Mouse (Mus musculus) myocyte (in vitro differentiated cells): ENCODE results near the gene Dcakd.
A peak's percentile ranks its signal among the peaks of the same experiment; 100 is the strongest.

Experiments
- CEBPB ChIP-seq: IDR thresholded peaks from 2 replicates; pipeline ENCODE4 v1.6.1; 2011; ENCODE audit warnings: mild to moderate bottlenecking, moderate library complexity; ENCODE audit not compliant: poor library complexity, insufficient read depth, severe bottlenecking
- E2F4 ChIP-seq: IDR thresholded peaks from one replicate; pipeline ENCODE4 v1.6.1; 2011; ENCODE audit warnings: mild to moderate bottlenecking, control low read depth, moderate library complexity; ENCODE audit not compliant: insufficient read depth
- MAX ChIP-seq: IDR thresholded peaks from one replicate; pipeline ENCODE4 v1.6.1; 2011; ENCODE audit warnings: low read depth, mild to moderate bottlenecking, control low read depth
- MYOD1 ChIP-seq, 3 experiments: IDR thresholded peaks; one replicate each; pipeline ENCODE4 v1.6.1; 2011; ENCODE audit warnings: control low read depth in 2 of 3, low read depth in 2 of 3, mild to moderate bottlenecking in 2 of 3, moderate library complexity in 1 of 3; ENCODE audit not compliant: insufficient read length in 2 of 3, control insufficient read depth in 1 of 3
- MYOG ChIP-seq, 3 experiments: IDR thresholded peaks; one replicate each; pipeline ENCODE4 v1.6.1; 2011; ENCODE audit warnings: control low read depth in 2 of 3, low read depth in 2 of 3, mild to moderate bottlenecking in 2 of 3; ENCODE audit not compliant: insufficient read length in 2 of 3, control insufficient read depth in 1 of 3, insufficient read depth in 1 of 3
- POLR2A ChIP-seq: IDR thresholded peaks from one replicate; pipeline ENCODE4 v1.6.1; 2011; ENCODE audit warnings: low read depth, mild to moderate bottlenecking, control low read depth, moderate library complexity; ENCODE audit not compliant: insufficient read length
- POLR2AphosphoS2 ChIP-seq: IDR thresholded peaks from one replicate; pipeline ENCODE4 v1.6.1; 2011; ENCODE audit warnings: low read depth, control low read depth; ENCODE audit not compliant: insufficient read length
- REST ChIP-seq: IDR thresholded peaks from one replicate; pipeline ENCODE4 v1.6.1; 2011; ENCODE audit warnings: mild to moderate bottlenecking, control low read depth, moderate library complexity; ENCODE audit not compliant: insufficient read depth, insufficient read length
- TCF12 ChIP-seq: IDR thresholded peaks from one replicate; pipeline ENCODE4 v1.6.1; 2011; ENCODE audit warnings: mild to moderate bottlenecking, control low read depth; ENCODE audit not compliant: poor library complexity, insufficient read depth, severe bottlenecking
- USF1 ChIP-seq: IDR thresholded peaks from one replicate; pipeline ENCODE4 v1.6.1; 2011; ENCODE audit warnings: low read depth, mild to moderate bottlenecking, control low read depth, moderate library complexity

DNA sequence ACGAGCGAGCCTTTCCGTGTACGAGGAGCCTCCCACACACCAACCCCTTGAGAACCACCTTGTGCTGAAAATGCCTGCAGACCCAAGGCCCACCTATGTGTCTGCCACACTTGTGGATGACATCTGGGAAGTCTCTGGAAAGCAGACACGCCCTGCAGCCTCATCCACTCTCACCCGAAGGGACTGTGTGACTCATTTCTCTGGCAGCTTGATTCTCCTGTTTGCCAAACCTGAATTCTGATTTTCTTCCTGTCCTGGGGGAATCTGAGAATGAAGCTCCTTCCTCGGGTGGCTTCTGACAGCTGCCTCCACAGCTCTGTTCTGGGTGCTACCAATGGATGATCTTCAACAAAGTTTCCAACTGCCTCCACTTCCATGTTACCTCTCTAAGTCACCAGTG lies 31.7 kb downstream of the Dcakd start:
- TF ChIP-seq POLR2A, result no peak
- TF ChIP-seq MYOD1 (IDR thresholded peaks at IDR 0.05; ENCODE audit: control insufficient read depth in 1 of 3, insufficient read length in 2 of 3, low read depth in 2 of 3), result peak in 2 of 3 experiments; percentile 9 to 66
- TF ChIP-seq MAX, result no peak
- peak; percentile 15 for TF ChIP-seq TCF12
- TF ChIP-seq MYOG (IDR thresholded peaks at IDR 0.05; ENCODE audit: control insufficient read depth in 1 of 3, insufficient read depth in 1 of 3, insufficient read length in 2 of 3, low read depth in 2 of 3), result peak in 2 of 3 experiments; percentile 14 to 81
- no peak for TF ChIP-seq CEBPB
- no peak for TF ChIP-seq E2F4
- no peak for TF ChIP-seq POLR2AphosphoS2
- no peak for TF ChIP-seq USF1
- TF ChIP-seq REST, result no peak
